Mouse (Mus musculus): Measurements from ENCODE around the gene Pkd2.
"Not testable (repeated sequence)": the region's sequence is repeated elsewhere in the genome, so short reads cannot be mapped to it uniquely, and the experiment has no call there.

The Pkd2 gene

DNA sequence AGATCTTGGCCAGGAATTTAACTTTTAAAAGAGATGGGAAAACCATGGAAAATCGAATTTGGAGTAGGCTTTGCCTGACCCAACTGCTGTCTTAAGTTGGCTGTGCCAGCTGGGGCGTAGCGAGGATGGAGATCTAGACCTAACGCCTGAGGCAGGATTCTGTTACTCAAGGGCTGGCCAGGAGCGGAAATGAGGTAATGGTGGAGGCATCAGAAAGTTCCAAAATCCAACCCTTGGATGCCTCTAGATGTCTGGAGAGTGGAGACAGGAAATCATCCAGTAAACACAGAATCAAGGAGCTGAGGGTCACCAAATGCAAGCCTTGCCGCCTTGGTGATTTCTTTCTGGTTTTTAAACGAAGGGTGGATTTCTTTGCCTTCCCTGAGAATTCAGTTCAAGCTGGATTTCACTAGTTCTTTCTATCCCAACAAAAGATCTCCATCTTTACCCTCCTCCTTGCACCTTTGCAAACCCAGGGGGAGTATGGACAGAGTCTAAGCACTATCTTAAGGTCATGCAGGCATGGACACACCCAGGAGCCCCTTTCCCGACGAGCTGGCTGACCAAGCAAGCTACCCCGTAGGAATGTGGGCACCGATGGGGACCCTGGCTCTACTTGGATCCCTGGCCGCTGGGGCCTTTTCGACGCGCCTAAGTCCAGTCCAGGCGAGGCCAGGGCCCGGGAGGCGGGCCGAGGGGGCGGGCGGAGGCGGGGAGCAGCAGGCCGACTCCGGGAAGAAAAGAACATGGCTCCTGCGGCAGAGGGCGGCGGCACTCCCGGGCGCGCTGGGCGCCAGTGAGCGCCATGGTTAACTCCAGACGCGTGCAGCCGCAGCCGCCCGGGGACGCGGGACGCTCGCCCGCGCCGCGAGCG is at the start of gene Pkd2:
TSS of gene Pkd2 (plus strand) at position 619 of the 874 bp plus-strand sequence.
- DNase-seq (ENCODE audit: low spot score in 2 of 2): peak; percentile 73 to 81

DNA sequence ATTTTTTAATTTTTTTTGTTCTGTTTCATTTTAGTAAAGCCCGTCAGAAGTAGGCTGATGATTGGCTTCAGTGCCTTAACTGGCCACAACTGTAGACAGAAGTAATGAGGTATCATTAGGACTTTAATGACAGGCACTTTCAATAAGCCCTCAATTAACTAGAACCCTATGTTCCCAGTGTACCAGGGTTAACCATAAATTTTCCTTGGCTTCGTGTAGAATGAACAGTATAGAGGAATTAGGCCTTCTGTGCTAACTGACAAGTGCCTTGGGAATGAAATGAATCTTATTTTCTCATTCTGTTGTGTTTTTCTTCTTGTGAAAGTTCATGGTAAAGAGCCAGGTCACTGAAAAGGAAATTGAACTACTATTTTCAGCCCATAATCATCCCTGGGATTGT is 43.3 kb upstream of the Pkd2 start:
- DNase-seq (ENCODE audit: low spot score in 2 of 2): no peak

DNA sequence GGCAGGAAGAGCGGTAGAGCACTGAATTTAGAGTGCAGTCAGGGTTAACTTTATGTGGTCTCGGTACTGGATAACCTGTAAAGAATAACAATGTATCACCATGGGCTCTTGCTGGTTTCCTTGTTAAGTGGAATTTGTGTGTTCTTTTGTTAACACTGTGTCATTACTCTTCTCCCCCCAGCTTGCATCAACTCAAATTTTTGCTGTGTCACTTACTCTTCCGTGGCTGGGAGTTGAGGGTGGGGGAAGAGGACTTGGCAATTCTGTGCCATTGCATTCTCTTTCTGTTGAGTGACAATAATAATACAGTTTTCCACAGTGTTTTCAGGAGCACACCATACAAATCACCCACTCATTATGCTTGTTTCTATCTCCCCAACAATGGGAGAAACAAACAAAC is 42.2 kb upstream of the Pkd2 start:
- no peak for DNase-seq (ENCODE audit: low spot score in 2 of 2)

DNA sequence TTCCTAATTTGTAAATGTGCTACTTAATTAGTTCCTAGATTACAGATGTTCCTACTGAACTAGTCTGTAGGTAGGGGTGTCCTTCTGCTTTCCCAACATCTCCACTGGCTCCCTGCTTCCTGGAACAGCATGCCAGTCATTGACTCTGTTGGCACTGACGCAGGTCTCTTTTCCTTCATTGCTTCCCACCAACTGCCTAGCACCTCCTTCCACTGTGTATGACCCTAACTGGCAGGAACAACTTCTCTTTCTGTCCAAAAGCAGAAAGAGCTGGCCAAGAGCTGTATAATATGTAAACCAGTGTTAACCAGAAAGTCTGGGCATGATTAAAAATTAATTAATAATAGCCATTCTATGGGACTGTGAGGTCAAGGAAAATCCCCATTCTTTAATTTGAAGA is 41.5 kb upstream of the Pkd2 start:
- DNase-seq (ENCODE audit: low spot score in 2 of 2): no peak

DNA sequence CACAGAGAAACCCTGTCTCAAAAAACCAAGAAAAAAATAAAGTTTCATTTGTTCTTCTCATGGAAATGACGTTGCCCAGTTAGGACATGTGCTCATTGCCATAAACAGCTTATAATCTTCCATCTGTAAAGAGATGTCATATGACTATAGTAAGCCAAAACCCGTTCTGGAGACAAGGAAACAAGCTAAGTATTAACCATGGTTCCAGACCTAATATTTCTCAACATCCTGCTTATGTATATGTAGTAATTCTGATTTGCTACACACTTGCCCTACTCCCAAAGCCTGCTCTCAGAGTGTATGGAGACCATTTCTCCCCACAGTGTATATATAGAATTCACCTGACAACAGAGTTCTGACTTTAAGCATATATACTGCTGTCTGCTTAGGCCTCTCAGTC is 37.2 kb upstream of the Pkd2 start:
- no peak for DNase-seq (ENCODE audit: low spot score in 2 of 2)

DNA sequence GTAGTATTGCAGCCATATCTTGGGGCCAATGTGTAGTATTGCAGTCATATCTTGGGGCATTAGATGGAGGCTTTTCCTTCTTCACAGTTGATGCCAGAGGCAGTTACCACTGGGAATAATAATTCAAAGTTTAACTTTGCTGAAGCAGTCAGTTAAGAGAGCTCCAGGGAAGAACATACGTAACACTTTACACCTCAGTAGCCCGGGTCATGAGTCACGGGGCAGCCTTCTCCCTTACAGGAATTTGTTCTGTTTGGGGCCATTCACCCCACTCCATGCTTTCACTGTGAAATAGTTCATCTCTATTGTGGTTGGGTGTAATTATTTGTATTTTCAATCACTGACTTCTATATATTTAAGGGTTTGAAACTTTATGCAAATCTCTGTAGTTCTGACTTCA is 35.4 kb upstream of the Pkd2 start:
- no peak for DNase-seq (ENCODE audit: low spot score in 2 of 2)

DNA sequence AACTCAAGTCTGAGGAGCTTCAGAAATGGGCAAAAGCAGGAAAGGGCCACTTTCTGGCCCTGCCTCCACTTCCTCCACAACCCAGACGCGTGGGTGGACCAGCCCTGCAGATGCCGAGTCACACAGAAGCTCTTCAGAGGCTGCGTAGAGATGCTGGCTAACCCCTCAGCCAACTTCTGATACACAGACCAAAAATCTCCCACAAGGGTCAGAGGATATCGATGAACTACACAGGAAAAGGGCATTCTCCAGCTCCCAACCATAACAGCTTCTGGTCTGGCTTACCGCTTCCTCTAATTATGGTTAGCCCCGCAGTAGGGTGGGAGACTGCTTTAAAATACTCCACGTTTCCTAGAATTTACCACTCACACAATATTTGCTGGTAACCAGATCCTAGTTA is 33.3 kb upstream of the Pkd2 start:
- DNase-seq (ENCODE audit: low spot score in 2 of 2): no peak

DNA sequence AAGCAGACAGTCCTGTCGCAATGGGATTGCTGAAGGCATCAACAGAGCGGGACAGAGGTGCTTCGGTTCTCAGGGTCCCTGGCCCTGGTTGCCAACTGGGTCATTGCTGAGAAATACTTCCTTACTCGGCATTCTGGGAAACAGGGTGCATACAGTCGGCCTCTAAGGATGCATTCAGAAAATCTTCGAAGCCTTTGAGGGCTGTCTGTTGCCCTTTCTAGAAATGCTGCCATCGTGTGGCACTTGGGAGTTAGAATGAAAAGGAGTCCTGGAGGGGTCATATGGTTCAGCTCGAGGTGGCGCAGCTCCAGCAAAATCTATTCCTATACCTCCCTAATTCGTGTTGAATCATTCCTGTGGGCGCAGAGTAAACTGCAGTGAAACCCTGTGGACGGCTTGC is 26.4 kb upstream of the Pkd2 start:
- no peak for DNase-seq (ENCODE audit: low spot score in 2 of 2)

DNA sequence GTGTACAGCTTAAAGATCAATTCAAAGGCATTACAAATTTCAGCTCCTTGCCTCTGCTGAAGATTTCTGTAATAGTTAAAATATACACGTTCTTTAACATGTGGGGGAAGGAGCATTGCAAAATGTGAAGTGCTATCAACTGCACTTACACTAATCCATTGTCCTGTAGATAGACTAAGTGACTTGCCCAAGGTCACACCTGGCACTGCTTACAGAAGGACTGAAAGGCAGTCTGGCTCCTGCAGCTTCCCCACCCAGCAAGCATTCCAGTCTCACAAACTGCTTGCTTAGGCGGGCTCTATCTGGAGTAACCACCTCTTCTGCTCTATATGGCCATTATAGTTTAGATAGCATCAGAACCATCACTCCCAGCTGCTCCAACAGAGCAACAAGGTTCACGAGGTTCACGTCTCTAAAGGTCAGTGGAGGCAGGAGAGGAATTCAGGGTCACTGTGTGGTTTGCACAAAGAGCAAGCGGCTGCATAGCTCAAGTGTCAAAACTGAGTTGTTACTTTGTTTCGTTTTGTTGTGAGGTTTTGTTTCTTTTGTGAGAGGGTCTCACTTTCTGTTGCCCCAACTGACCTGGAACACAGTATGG is 25.2 kb upstream of the Pkd2 start:
- DNase-seq (ENCODE audit: low spot score in 2 of 2): no peak

DNA sequence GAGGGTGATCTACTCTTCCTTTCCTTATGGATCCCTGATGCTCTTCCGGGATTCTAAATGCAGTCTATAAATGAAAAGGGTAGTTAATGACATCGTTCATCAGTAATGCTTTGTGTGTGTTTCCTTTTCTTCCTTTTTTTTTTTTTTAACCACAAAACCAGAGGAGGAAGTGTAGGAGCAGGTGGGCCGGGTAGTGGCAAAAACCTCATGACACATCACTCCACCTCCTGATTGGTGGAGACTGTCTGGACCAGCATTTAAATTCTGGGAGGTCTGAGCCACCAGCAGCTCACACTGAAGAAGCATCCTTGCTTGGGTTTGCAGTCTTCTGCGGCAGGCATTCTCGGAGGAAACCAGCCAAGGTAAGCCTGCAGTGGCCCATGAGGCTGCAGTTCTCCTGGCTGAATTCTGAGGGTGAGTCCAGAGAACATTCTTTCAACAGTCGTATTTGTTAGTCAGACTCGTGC is 24.4 kb upstream of the Pkd2 start, which contains the start of gene Spp1:
TSS of gene Spp1 (plus strand) at position 284 of the 467 bp plus-strand sequence.
- DNase-seq (ENCODE audit: low spot score in 2 of 2): no peak

DNA sequence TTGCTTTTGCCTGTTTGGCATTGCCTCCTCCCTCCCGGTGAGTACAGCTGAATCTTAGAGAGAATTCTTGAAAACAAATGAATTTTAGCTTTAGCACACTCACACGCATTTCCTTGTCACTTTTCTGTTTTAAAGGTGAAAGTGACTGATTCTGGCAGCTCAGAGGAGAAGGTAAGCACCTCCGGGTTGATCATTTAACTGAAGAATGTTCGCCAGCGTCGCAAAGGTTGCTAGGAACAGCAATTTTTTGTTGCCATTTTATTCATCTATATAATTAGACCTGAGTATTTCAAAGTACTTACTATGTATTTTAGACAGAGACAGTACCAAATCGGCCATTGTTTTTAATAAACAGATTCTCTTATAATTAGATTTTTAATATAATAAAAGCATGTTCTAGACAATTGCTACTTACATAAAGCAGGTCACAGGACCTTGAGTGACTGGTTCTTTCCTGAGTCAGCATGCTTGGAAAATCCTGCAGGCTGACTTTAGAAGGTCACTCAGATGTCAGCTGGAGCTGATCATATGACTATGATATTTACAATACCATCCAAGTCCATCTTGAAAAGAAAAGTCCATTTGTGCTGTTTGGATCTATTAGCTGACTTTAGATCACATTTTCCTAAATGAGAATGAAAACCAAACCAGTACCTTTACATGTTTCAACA is 22.7 kb upstream of the Pkd2 start:
- no peak for DNase-seq (ENCODE audit: low spot score in 2 of 2)

DNA sequence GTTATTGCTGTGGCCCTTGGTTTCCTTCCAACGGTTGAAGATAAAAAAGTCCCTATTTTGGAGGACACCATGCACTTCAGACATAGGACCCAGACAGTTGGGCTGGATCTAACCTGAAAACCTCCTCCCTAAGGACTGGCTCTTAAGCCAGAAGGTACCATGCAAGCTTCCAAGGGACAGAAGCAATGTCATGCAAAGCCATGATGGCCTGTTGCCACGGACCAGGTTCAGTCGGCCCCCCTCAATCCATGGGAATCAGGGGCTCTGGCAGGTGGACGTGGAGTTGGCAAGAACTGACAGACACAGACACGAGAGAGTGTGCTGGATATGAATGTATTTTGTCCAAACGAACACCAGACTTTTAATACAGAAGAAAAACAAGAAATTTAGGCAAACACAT is 16.9 kb upstream of the Pkd2 start:
- no peak for DNase-seq (ENCODE audit: low spot score in 2 of 2)

DNA sequence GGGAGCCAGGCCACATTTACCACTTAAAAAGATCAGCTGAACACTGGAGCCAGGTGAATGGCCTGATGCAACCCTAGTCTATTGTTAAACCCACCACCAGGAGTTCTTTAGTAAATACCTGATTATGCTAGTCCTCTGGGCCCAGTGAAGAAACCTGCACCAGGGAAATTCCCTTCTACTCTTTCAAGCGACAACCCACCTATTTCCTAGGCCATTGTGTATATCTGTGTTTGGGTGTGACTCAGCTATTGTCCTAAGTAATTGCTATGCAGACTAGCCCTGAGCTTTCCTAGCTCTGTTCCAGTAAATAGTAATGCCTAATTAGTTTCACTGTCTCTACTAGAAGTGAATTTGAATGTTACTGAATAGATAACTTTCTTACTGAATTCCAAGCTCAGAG is 16.4 kb upstream of the Pkd2 start:
- DNase-seq (ENCODE audit: low spot score in 2 of 2): no peak

DNA sequence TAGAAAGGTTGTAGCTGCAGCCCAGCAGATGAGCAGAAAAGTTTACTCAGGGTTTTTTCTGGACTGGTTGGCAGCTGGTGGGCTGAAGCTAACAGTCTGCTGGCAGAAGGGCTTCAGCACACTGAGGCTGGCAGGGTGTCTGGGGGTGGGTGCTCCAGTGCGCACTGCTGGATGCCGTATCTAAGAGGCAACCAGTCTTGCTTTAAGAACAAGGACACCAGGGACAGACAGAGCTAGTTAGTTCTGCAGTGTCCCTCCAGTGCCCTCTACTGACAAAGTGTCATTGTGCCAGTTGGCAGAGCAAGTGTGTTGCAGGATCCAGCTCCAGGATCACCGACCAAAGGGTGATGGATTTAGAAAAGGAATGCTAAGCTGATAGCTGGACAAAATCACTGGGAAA is 13.1 kb upstream of the Pkd2 start:
- peak; percentile 20 to 32 for DNase-seq (ENCODE audit: low spot score in 2 of 2)

DNA sequence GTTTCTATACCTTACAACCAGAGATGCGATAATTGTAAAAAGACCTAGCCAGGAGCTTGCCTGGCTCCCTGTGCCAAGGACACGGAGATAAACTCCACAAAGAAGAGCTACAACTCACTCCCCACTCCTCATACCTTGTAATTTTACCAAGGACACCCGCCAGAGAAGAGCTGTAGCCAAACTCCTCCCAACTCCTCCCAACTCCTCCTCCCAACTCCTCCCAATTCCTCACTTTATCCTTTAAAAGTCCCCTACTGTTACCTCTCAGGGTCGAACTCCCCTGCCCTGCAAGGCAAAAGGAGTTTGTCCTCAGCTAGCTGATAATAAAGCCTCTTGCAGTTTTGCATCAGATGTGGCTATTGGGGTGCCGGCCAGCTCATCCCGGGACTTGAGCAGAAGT is 10.9 kb upstream of the Pkd2 start:
- DNase-seq (ENCODE audit: low spot score in 2 of 2): not testable (repeated sequence)

DNA sequence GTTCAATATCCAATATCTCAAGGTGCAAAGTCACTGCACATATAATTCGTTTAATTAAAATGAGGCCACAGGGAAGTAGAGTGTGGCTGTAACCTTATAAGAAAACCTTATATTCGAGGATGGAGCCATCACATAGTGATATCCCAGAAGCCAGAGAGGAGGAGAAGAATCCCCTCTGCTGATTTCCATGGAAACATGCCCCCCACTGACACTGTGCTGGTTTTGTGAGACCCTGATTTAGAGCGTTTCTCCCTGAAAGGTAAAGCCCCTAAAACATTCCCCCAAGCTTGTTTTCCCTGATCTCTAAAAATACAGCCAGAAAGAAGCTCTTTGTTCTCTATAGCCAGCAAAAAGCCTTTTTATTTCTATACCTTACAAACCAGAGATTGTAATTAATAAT is 9.8 kb upstream of the Pkd2 start:
- no peak for DNase-seq (ENCODE audit: low spot score in 2 of 2)

DNA sequence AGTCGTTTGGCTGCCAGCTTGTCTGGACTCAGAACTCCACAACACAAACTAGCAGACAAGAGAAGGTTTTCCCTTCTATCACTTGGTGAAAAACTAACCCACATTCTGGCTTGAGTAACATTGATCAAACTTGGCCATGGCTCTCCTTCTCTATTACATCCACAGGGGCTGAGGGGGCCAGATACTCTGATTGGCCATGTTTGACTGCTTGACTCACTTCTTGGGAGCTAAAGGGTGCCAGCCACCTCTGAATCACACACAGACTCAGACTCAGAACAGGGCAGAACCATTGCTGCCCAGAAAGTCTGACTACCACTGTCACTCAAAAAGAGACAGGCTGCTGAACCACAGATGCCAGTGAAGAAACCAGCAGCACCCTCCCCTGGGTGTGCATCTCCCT is 6.2 kb upstream of the Pkd2 start:
- no peak for DNase-seq (ENCODE audit: low spot score in 2 of 2)

DNA sequence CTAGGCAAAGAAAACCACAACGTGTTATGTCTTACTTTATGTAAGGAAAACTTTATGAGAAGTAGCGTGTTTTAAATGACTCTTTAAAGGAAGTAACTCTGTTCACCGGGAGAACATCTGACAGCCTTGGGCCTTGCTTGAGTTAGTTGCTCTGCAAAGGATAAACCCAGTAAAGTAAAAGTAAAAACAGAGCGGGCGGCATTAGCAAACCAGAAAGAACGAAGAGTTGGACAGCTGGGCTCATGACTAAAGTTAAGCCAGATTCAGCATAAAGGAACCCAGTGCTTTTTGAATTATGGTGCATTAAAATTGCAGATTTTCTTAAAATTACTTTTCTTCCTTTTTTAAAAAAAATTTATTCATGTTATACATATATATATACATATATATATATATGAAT is 4.7 kb upstream of the Pkd2 start:
- DNase-seq (ENCODE audit: low spot score in 2 of 2): no peak

DNA sequence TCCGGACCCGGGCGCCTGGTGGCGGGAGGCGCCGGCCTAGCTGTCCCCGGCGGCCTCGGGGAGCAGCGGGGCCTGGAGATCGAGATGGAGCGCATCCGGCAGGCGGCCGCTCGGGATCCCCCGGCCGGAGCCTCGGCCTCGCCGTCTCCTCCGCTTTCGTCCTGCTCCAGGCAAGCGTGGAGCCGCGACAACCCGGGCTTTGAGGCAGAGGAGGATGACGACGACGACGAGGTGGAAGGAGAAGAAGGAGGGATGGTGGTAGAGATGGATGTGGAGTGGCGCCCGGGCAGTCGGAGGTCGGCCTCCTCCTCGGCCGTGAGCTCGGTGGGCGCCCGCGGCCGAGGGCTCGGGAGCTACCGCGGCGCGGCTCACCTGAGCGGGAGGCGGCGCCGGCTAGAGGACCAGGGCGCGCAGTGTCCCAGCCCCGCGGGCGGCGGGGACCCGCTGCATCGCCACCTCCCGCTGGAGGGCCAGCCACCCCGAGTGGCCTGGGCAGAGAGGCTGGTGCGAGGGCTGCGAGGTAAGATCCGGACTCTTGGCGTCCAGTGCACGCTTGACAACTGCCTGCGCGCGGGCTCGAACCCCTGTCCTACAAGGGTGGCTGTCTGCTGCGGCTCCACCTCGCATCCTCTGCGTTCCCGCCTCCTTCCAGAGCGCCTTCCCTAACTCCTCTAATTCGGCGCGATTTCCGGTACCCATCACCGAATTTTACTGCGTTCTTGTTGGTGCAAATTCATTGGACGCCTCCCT is 631 bp downstream of the Pkd2 start:
- peak; percentile 47 to 51 for DNase-seq (ENCODE audit: low spot score in 2 of 2)

DNA sequence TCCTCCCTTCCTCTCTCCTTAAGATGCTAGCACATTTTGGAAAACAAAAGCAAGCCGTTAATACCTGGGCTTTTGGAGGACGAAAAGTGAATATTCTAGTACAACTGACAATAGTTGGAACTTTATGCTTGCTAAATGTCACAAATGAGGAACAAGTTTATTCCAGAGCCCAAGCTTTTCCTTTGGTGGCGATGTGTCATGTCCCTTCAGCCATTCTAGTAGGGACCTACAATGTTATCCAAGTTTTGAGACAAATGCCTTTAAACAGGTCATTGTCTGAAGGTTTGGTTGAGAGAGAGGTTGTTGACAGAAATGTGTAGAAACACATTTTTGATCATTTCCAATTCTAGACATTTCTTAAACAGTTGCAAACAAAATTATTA is 1.2 kb downstream of the Pkd2 start:
- DNase-seq (ENCODE audit: low spot score in 2 of 2): peak in 1 of 2 experiments; percentile 31

DNA sequence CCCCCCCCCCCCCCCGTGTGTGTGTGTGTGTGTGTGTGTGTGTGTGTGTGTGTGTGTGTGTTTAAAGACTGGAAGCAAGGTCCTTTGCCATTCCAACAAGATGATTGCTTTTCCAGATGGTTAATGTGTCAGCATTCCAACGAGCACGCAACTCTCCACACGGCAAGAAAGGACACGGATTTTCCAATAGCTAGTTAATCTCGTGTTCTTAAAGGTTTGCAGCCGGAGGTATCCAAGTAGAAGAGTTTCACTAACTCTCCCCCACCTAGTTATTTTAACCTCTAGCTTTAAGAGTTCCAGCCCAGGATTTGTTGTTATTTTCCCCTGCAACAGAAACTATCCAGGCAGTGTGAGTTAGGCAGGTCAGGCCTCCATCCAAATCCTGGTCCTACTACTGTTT is 1.6 kb downstream of the Pkd2 start:
- DNase-seq (ENCODE audit: low spot score in 2 of 2): peak; percentile 29 to 43

DNA sequence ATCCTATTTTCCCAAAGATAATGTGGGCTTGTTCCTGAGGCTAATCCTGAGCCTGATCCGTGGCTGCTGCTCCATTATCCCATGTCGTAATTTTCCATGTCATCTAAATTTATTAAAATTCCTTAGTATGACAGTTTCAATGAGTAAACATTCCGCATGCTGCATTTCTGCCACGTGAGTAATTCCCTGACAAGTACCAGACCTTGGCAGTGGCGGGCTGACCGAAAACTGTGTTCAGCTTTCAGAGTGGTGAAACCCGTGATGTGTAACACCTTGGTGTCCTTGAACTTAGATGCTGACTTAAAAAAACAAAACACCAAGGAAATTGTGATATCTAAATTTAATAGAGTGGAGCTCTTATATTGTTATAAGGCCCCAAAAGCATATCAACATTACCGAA is 6.0 kb downstream of the Pkd2 start:
- DNase-seq (ENCODE audit: low spot score in 2 of 2): peak in 1 of 2 experiments; percentile 17
